Mouse (Mus musculus): ENCODE data around the gene Gm10053. TPM values are rescaled to one million over a fixed set of nuclear protein-coding genes. Genes with fewer than 3 reads are reported as not detected.

Gene Gm10053
- total and polyA plus RNA-seq, 2 experiments from 2014 or later, result 390 to 1,580 TPM

GRCm38 (mm10) chr19:24873873-24874272 lies 1.6 kb upstream of the Gm10053 start:
- ATAC-seq (ENCODE audit: insufficient read depth, low read depth) (no peak), DNase-seq (ENCODE audit: low spot score) (no peak)
- Histone ChIP-seq H3K36me3 (replicated peaks; ENCODE audit: control insufficient read depth, insufficient read depth, low read length) (no peaks in the 10 kb centered on the region), H3K4me1 (ENCODE audit: control insufficient read depth, insufficient read depth) (no peaks in the 10 kb centered on the region), H3K4me2 (ENCODE audit: low read depth, low read length) (no peak overlapping the region), H3K27me3 (ENCODE audit: control insufficient read depth, insufficient read depth, low read length) (no peaks in the 10 kb centered on the region), H3K9me3 (replicated peaks; ENCODE audit: control insufficient read depth, low read length) (0 out of 2 replicates have a peak, but pooled peaks cover 3% of the 10 kb centered on the region), H3K9ac (replicated peaks; ENCODE audit: low read depth, low read length) (no peak overlapping the region), H3K27ac (ENCODE audit: low read depth) (no peak overlapping the region), H3K4me3 (ENCODE audit: low read depth, low read length) (no peak overlapping the region)
- 10% methylated on average over 2 of the region's 2 CpGs for WGBS
- no peak for TF ChIP-seq EP300 (IDR thresholded peaks at IDR 0.05; ENCODE audit: low read depth)
- TF ChIP-seq CTCF (IDR thresholded peaks at IDR 0.05; ENCODE audit: low read depth), result no peak

- Histone ChIP-seq H3K9me3 (replicated peaks; ENCODE audit: control insufficient read depth, low read length) (0 out of 2 replicates have a peak, but pooled peaks cover 3% of the 10 kb centered on the region), H3K4me3 (ENCODE audit: low read depth, low read length) (no peak overlapping the region), H3K36me3 (replicated peaks; ENCODE audit: control insufficient read depth, insufficient read depth, low read length) (no peaks in the 10 kb centered on the region), H3K4me2 (ENCODE audit: low read depth, low read length) (no peak overlapping the region), H3K27me3 (ENCODE audit: control insufficient read depth, insufficient read depth, low read length) (no peaks in the 10 kb centered on the region), H3K9ac (replicated peaks; ENCODE audit: low read depth, low read length) (no peak overlapping the region), H3K4me1 (ENCODE audit: control insufficient read depth, insufficient read depth) (no peaks in the 10 kb centered on the region), H3K27ac (ENCODE audit: low read depth) (no peak overlapping the region)
- WGBS, result 64% methylated on average over 4 of the region's 4 CpGs
- ATAC-seq (ENCODE audit: insufficient read depth, low read depth) (no peak), DNase-seq (ENCODE audit: low spot score) (no peak)
- TF ChIP-seq EP300 (IDR thresholded peaks at IDR 0.05; ENCODE audit: low read depth) (no peak), CTCF (IDR thresholded peaks at IDR 0.05; ENCODE audit: low read depth) (no peak)
These were observed 5.8 kb downstream of the Gm10053 start for GRCm38 (mm10) chr19:24881237-24881636.

GRCm38 (mm10) chr19:24885504-24885903 lies 10.0 kb downstream of the Gm10053 start:
- no peaks in the 10 kb centered on the region for H3K4me1 ChIP-seq (ENCODE audit: control insufficient read depth, insufficient read depth)
- H3K9me3 ChIP-seq (replicated peaks; ENCODE audit: control insufficient read depth, low read length), result no peaks in the 10 kb centered on the region
- peak; percentile 70; the same call in 1 of the 2 replicates for ATAC-seq (ENCODE audit: insufficient read depth, low read depth)
- peak; percentile 72 for DNase-seq (ENCODE audit: low spot score)
- no peak overlapping the region for H3K9ac ChIP-seq (replicated peaks; ENCODE audit: low read depth, low read length)
- no peak overlapping the region for H3K27ac ChIP-seq (ENCODE audit: low read depth)
- TF ChIP-seq CTCF (IDR thresholded peaks at IDR 0.05; ENCODE audit: low read depth) (peak; percentile 88), EP300 (IDR thresholded peaks at IDR 0.05; ENCODE audit: low read depth) (no peak)
- H3K27me3 ChIP-seq (ENCODE audit: control insufficient read depth, insufficient read depth, low read length), result no peaks in the 10 kb centered on the region
- no peaks in the 10 kb centered on the region for H3K36me3 ChIP-seq (replicated peaks; ENCODE audit: control insufficient read depth, insufficient read depth, low read length)
- WGBS, result 4% methylated on average over 5 of the region's 5 CpGs
- H3K4me2 ChIP-seq (ENCODE audit: low read depth, low read length), result peak overlapping the region; percentile 23; the same call in 1 of the 2 replicates
- no peak overlapping the region for H3K4me3 ChIP-seq (ENCODE audit: low read depth, low read length)

- no peak for DNase-seq (ENCODE audit: low spot score)
- no peaks in the 10 kb centered on the region for H3K4me1 ChIP-seq (ENCODE audit: control insufficient read depth, insufficient read depth)
- no peak overlapping the region for H3K27ac ChIP-seq (ENCODE audit: low read depth)
- no peak for ATAC-seq (ENCODE audit: insufficient read depth, low read depth)
- H3K36me3 ChIP-seq (replicated peaks; ENCODE audit: control insufficient read depth, insufficient read depth, low read length), result no peaks in the 10 kb centered on the region
- no peak overlapping the region for H3K9ac ChIP-seq (replicated peaks; ENCODE audit: low read depth, low read length)
- H3K27me3 ChIP-seq (ENCODE audit: control insufficient read depth, insufficient read depth, low read length), result no peaks in the 10 kb centered on the region
- no peak for TF ChIP-seq CTCF (IDR thresholded peaks at IDR 0.05; ENCODE audit: low read depth)
- TF ChIP-seq EP300 (IDR thresholded peaks at IDR 0.05; ENCODE audit: low read depth), result no peak
- no peak overlapping the region for H3K4me3 ChIP-seq (ENCODE audit: low read depth, low read length)
- H3K4me2 ChIP-seq (ENCODE audit: low read depth, low read length), result no peak overlapping the region
- no peaks in the 10 kb centered on the region for H3K9me3 ChIP-seq (replicated peaks; ENCODE audit: control insufficient read depth, low read length)
- WGBS, result 58% methylated on average over 3 of the region's 3 CpGs
These were observed 11.4 kb downstream of the Gm10053 start for GRCm38 (mm10) chr19:24886888-24887287.

- no peak overlapping the region for H3K27ac ChIP-seq (ENCODE audit: low read depth)
- no peak overlapping the region for H3K4me2 ChIP-seq (ENCODE audit: low read depth, low read length)
- H3K27me3 ChIP-seq (ENCODE audit: control insufficient read depth, insufficient read depth, low read length), result peaks cover 66% of the 10 kb centered on the region
- H3K4me1 ChIP-seq (ENCODE audit: control insufficient read depth, insufficient read depth), result no peaks in the 10 kb centered on the region
- TF ChIP-seq EP300 (IDR thresholded peaks at IDR 0.05; ENCODE audit: low read depth), result no peak
- no peak for TF ChIP-seq CTCF (IDR thresholded peaks at IDR 0.05; ENCODE audit: low read depth)
- ATAC-seq (ENCODE audit: insufficient read depth, low read depth) (no peak), DNase-seq (ENCODE audit: low spot score) (no peak)
- H3K9ac ChIP-seq (replicated peaks; ENCODE audit: low read depth, low read length), result no peak overlapping the region
- WGBS, result 29% methylated on average over 4 of the region's 4 CpGs
- no peak overlapping the region for H3K4me3 ChIP-seq (ENCODE audit: low read depth, low read length)
- no peaks in the 10 kb centered on the region for H3K36me3 ChIP-seq (replicated peaks; ENCODE audit: control insufficient read depth, insufficient read depth, low read length)
- no peaks in the 10 kb centered on the region for H3K9me3 ChIP-seq (replicated peaks; ENCODE audit: control insufficient read depth, low read length)
These were observed 21.1 kb downstream of the Gm10053 start for GRCm38 (mm10) chr19:24896536-24896935.

Measured in heart, postnatal 0 days (tissue).